Mouse (Mus musculus): Measurements from ENCODE around the gene Dlgap1.

- TF ChIP-seq POLR2A (IDR thresholded peaks at IDR 0.05; ENCODE audit: extremely low read depth, insufficient read depth, low read length) (no peak), CTCF (IDR thresholded peaks at IDR 0.05; ENCODE audit: extremely low read depth, insufficient read depth, low read length) (no peak)
Observed at GRCm38 (mm10) chr17:70457103-70457502, 488.2 kb downstream of the Dlgap1 start.
